Mouse (Mus musculus): Measurements from ENCODE around the gene Ppp1r1b. TPM values are rescaled to one million over a fixed set of nuclear protein-coding genes. Genes with fewer than 3 reads are reported as not detected.

Ppp1r1b gene
- total RNA-seq (2017) = not detected in 2 replicates

DNA sequence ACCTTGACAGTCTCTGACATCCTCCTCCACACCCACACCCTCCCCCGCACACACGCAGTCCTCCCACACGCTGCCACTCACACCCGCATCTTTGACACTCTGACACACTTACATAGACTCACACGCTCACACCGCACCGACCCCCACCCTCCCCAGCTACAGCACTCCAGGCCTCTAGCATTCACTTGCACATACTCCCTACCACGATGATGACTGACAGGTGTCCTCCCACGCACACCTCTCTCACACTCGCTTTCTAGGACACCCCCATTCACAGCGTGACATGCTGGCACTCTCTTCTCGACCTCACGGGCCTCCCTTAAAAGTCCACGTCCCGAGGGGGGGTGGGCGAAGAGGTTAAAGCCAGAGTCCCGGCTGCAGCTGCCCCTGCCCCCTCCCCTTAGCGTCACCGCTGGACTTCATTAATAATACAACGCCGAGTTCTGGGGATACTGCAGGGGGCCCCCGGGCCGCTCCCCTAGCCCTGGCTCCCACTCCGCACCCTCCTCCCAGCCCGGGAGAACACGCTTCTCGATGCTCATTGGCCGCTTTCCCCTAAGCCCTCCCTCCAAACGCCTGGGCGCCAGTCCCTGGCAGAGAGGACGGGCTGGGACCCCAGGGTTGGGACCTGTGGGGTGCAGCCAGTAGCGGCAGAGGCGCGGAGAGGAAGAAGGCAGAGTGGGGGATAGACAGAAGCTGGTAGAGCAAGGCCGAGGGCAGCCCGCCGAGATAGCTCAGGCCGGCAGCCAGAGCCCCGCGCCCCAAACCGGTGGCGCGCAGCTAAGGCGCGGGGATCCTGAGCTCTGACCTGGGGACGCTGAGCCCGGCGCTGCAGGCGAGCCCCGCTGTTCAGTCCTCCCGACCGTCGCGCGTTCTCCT, at the start of gene Ppp1r1b:
Ppp1r1b (plus strand) TSS at position 322 of the 879 bp plus-strand sequence.
- no peak for ATAC-seq (ENCODE audit: extremely low read depth, insufficient number of reproducible peaks, low FRiP score, poor library complexity, severe bottlenecking)

DNA sequence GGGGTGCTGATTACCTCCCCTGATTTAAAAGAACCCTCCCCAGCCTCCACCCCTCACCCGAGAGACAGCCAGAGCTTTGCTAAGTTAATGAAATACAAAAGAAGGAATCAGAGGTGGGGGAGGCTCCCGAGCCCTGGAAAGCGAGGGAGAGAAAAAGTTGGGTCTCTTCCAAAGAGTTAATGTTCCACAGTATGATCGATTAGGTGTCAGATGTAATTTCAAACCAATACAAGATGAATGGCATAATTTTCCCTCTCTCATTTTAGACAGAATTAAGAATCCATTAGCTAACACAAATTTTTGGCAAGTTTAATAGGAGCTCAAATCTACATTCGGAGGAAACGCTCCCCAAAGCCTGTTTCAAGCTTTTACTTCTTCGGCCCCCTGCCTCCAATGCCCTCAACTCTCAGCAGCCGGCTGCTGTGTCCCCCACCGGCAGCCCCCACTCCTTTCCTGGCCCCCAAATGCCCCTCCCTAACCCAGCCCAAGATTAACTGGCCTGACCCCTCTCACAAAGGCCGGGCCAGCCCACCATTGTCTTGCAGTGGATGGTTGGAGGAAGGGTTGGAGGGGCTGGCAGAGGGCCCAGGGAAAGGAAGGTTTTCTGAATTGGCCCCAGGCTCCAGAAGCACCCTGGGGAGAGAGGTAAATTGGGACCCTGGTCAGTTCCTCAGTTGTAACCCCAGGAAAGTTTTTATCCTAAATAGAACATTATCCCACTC, 49.6 kb upstream of the Ppp1r1b start:
- ATAC-seq (ENCODE audit: extremely low read depth, insufficient number of reproducible peaks, low FRiP score, poor library complexity, severe bottlenecking) = no peak

DNA sequence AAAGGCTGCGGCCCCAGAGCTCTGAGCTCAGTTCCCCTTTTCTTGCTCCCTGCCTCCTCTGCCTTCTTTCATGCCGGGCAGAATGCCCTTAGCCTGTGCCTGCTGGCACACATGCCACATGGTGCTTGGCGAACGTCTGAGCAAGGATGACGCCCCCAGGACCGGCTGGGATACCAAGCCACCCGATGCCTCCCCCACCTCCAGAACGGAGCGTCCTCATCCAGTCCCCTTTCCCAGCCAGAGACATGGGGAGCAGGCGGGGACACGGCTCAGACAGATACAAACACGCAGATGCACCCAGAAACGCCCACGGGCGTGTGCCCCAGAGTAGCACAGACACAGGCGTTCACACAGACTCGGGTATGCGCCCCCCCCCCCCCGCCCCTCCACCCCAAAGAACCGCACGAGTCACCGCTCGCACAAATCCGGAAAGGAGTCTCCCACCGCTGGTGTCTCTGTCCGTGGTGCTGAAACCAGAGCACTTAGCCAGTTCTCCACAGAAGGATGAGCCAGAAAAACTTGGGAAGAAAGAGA, 34.3 kb upstream of the Ppp1r1b start:
- ATAC-seq (ENCODE audit: extremely low read depth, insufficient number of reproducible peaks, low FRiP score, poor library complexity, severe bottlenecking) = no peak

DNA sequence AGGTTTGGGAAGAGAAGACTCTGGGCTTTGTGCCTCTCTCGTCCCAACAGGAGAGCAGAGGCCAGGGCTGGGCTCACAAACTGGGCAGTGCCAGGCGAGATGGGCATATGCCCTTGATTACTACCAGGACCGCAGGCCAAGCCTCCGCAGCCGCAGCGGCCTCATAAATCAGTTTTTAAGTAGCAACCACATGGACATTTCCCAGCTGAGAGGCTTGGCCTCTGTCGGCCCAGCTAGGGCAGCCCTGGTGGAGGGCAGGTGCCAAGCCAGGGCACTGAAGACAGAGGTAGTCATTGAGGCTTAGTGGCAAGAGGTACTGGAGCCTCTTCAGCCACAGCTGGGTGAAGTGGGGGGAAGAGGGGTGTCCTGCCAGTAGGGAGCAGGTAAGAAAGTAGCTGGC, 30.7 kb upstream of the Ppp1r1b start:
- ATAC-seq (ENCODE audit: extremely low read depth, insufficient number of reproducible peaks, low FRiP score, poor library complexity, severe bottlenecking) = no peak

DNA sequence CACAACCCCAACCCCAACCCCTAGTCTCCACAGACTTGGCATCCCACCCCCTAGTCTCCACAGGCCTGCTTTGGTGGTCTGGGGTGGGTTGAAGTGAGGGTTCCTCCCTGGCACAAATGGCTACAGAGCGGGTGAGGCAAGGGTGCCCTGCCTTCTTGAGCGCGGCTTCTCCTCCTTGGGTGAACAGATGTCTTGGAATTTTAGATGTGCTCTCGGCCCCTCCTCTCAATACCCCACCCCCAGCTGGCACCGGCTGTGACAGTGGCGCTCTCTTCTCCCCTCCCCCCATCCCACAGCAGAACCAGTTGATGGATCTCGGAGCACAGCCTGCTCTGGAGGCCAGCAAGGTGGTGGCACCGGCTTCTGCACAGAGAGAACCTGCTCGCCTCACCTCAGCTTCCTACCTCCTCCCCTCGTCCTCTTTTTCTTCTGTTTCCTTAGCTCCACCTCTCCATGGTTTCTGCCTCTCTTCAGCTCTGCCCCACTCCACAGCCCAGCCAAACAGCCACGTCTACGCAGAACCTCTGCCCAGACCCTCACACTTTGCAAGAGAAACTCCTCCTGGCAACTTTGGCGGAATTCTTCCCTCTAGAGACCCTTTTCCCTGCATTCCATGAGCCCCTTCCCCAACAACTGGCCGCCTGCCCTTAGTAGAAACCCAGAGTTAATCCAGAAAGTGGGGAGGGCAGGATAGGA, 29.6 kb upstream of the Ppp1r1b start:
- no peak for ATAC-seq (ENCODE audit: extremely low read depth, insufficient number of reproducible peaks, low FRiP score, poor library complexity, severe bottlenecking)

DNA sequence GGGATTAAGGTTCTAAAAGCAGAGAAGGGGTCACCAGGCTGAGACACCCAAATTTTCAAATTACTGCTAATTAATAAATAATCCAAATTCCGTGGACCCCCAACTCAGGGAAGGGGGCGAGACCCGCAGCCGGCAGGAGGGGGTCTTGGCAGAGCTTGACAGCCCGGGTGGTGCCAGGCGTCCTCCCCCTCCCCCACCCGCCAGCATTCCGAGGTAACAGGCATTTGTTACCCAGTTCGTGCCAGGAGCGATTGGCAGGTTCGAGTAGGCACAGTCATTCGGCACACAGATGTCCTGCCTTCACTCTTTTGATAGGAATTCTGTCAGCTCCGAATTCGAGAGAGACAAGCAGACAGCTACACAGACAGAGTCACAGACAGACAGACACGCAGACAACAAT, 29.1 kb upstream of the Ppp1r1b start:
- no peak for ATAC-seq (ENCODE audit: extremely low read depth, insufficient number of reproducible peaks, low FRiP score, poor library complexity, severe bottlenecking)

DNA sequence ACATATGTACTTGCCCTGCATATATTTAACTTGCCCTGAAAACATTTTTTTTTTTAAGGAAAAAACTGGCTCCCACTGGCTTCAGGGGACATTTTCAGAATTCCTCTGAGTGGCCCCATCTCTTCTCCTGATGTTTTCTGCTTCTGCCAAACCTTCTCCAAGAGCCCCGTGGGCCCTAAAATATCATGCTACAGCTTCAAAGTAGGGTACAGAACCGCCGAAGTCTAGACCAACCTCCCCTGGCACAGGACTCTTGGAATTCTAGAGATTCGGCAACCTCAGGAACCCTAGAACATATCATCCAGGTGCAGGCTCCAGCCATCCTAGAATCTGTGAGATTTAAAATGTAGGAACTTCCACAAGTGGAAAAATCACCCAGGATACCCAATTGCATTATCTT, 28.7 kb upstream of the Ppp1r1b start:
- ATAC-seq (ENCODE audit: extremely low read depth, insufficient number of reproducible peaks, low FRiP score, poor library complexity, severe bottlenecking) = no peak

DNA sequence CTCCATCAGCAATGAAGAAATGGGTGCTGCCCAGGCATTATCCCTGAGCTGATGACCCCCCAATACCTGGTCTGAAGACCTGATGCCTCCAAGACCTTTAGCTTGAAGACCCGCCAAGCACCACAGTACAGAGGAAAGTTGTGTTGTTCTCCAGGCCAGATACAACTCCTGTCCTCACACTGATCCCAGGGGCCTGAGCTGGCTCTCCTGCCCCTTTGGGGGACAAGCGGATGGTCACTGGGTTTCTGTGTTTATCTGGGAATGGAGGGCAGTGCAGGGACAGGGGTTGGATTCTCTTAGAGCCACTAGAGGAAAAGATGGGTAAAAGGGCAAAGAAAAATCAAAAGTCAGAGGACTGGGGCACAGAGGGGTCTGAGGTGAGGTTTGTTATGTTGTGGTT, 28.3 kb upstream of the Ppp1r1b start:
- no peak for ATAC-seq (ENCODE audit: extremely low read depth, insufficient number of reproducible peaks, low FRiP score, poor library complexity, severe bottlenecking)

DNA sequence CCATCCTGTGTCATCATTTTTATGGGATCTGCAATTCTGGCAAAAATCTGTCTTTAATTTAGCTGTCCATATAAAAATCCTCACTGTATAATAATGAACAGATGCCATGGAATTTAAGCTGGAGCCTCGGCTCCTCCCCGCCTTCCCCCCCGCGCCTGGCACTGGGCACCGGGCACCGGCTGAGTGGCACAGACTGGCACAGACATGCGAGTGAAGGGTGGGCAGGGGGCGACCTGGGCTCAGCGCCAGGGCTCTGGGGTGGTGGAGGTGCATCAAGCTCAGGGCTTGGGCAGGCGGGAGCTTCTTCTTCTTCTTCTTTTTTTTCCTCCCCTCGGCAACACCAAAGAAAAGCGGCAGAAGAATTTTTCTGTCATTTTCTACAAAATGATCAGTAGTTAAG, 27.8 kb upstream of the Ppp1r1b start:
- no peak for ATAC-seq (ENCODE audit: extremely low read depth, insufficient number of reproducible peaks, low FRiP score, poor library complexity, severe bottlenecking)

DNA sequence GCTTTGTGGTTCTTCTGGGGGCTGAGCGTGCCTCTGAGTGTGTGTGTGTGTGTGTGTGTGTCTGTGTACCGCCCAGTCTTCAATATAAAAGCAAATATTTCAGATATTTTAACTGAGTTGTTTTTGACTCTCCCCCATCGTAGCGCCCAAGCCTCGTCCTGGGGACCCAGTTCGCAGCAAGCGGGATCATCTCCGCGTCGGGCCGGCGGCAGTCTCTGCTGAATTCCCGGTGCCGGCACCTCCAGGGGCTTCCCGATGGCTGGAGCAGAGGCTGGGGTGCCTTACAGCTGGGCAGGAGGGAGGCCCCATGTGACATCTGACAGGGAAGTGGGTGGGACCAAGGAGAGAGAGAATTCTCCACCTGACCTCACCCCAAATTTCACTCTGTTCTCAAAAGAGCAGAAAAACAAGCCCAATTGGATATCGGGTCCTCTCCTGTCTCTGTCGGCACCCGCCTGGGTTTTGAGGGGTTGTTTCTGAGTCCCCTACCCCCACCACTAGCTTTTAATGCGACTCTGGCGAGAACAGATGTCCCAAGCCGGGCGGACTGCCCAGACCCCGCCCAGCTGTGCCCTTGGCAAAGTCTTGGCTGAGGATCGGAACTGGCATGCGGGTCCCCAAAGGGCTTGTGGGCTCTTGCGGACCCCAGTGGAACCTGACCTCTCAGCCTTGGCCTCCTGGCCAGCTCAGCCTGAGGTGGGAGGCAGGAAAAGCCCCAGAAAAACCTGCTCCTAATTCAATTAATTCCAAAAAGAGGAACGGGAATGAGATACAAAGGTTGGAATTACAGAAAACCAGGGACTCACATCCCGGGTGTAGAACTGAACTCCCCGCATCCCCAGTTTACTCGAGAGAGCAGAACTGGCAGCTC, 27.2 kb upstream of the Ppp1r1b start:
- ATAC-seq (ENCODE audit: extremely low read depth, insufficient number of reproducible peaks, low FRiP score, poor library complexity, severe bottlenecking) = no peak

DNA sequence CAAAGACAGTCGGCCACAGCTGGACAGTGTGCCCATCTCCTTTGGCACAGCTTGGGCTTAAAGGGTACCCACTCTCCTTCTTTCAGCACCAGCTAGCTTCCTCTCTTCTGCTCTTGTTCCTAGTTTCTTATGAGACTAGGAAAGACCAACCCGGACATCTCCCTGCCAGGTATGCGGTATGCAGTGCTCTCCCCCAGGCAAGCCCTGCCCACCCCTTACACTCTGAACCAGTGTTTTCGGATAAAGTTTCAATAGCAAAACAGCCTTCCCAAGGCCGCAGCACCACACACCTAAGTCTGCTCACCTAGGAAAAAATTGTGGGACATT, 26.6 kb upstream of the Ppp1r1b start:
- ATAC-seq (ENCODE audit: extremely low read depth, insufficient number of reproducible peaks, low FRiP score, poor library complexity, severe bottlenecking) = no peak

DNA sequence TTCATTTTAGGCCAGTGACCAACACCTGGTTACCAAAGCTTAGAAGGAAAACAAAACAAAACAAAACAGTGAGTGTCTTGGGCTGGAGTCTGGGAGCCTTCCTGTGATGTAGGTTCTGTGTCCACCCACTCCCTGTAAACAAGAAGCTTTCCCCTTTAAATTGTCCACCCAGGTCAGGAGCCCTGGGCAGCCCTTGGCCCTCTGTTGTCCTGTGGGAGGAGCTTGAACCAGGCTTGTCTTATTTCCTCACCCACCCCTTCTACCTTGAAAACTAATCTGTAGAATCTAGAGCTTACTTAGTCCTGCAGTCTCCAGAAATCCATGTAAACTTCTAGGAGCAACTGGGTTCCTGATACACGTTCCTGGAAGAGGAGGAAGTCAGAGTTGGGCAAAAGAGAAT, 26.0 kb upstream of the Ppp1r1b start:
- ATAC-seq (ENCODE audit: extremely low read depth, insufficient number of reproducible peaks, low FRiP score, poor library complexity, severe bottlenecking) = no peak

DNA sequence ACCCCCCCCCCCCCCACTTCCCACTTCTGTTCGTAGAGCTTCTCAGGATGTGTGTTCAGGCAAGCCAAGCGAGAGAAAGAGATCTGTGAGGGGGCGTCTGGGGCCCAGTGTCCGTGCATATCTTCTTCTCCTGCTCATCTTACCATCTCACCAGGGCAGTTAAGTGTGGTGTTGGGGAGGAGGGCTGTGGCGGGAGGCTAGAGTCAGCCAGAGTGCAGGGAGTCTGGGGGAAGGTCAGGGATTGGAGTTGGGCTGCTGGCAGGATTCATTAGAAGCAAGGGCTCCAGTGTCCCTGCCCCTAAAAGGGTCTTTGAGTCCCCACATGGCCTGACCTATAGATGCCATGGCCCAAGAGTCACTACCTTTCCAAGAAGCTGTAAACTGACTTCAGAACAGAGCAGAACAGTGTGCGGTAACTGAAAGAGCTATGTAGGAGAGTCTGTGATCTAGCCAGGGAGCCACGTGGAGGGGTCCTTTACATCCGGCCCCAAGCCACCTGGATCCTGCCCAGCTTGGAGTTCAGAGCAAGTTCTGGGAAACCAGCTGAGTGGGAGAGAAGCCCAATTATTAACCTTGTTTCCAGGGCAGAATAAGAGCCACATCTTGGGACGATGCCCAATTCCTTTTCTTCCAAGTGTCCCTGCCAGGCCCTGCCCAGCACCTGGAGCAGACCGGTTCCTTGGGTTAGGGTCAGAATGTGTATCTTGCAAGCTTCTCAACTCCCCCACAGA, 24.9 kb upstream of the Ppp1r1b start:
- no peak for ATAC-seq (ENCODE audit: extremely low read depth, insufficient number of reproducible peaks, low FRiP score, poor library complexity, severe bottlenecking)

DNA sequence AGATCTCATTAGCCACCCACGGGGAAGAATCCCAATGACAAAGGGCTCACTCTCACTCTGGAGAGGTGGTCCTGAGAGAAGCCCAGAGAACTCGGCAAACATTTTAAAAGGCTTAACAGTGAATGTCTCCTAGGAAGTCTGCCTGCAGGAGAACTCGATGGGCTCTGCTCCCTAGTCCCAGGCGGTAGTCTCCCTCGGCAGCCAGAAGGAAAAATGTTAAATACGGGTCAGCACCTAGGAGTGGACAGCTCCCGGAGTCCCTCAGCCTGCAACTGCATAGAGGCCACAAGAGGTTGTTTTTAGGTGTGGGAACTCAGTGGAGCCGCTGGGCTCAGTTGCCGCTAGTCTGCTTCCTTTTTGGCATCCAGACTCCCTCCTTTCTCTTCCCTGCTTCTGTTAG, 24.3 kb upstream of the Ppp1r1b start:
- ATAC-seq (ENCODE audit: extremely low read depth, insufficient number of reproducible peaks, low FRiP score, poor library complexity, severe bottlenecking) = no peak

DNA sequence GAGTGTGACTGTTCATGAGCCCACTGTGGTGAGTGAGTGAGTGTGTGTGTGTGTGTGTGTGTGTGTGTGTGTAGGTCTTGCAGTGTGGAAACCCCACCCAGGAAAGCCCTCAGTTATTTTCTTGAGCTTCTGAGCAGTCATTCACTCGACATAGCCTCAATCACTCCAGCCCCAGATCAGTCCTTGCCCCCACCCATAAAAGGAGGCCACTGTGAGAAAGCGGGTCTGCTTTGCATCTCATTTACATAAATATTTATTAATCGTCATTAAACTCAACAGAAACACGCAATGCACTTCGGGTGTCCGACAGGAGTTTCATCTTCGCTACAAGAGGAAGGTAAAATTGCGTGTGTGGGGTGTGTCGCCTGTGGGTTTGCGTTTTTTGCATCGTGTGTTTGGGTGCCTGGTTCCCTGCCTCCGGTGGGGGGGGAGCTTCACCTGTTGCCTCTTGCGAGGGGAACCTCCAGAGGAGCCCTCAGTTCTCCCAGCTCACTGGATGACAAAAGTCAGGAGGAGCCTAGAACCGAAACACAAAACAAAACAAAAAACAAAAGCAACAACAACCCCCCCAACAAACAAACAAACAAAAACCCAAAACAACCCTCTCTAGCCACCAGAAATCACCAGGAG, 22.9 kb upstream of the Ppp1r1b start:
- no peak for ATAC-seq (ENCODE audit: extremely low read depth, insufficient number of reproducible peaks, low FRiP score, poor library complexity, severe bottlenecking)

DNA sequence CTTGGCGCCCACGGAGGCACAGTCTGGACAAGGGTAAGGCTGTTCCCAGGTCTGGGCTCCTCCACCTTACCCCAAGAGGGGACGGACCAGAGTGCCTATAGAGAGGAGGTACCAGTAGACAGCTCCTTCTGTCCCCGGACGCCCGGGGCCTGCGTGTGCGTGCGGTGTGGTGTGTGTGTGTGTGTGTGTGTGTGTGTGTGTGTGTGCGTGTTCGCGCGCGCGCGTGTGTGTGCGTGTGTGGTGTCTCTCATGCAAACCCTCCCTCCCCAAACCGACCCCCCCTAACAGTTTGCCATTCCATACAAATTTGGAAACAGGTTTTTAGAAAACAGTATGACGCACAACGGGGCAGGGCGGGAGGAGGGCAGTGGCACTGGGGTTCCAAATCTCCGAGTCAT, 22.4 kb upstream of the Ppp1r1b start:
- no peak for ATAC-seq (ENCODE audit: extremely low read depth, insufficient number of reproducible peaks, low FRiP score, poor library complexity, severe bottlenecking)

DNA sequence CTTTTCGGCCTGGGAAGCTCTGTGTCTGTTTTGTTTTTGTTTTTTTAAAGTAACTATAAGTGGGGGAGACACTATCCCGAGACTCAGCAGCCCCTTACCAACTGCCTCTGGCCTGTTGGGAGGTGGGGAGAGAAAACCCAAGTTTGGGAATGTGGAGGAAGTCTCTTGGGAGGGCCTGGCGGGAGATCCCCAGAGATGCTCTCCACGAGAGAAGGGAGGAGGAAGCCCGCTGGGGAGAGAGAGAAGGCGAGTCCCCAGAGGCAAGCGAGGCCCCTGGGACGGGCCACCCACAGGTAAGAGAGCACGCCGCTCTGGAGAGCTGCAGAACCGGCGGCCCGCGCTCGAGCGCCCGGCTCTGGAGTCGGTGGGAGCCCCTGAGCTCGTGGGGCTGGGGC, 21.5 kb upstream of the Ppp1r1b start:
- ATAC-seq (ENCODE audit: extremely low read depth, insufficient number of reproducible peaks, low FRiP score, poor library complexity, severe bottlenecking) = no peak
